Mouse (Mus musculus): ENCODE results near the gene Unc80. TPM values are rescaled to one million over a fixed set of nuclear protein-coding genes. Genes with fewer than 3 reads are reported as not detected.

Gene Unc80
- polyA plus RNA-seq (2012; rRNA removed), result 0.22 and 0.41 TPM in 2 replicates

GRCm38 (mm10) chr1:66467821-66468703 lies at the start of gene Unc80:
Gene Unc80 (plus strand): TSS chr1:66468367.

GRCm38 (mm10) chr1:66700693-66701575 lies 232.8 kb downstream of the Unc80 start, which contains the start of gene Rpe:
Gene Rpe (plus strand): TSS chr1:66700831.

Other genes starting within 250 kb of the Unc80 start
- 11.0 and 11.1 TPM in 2 replicates for gene Rpe, start 232.5 kb downstream of the Unc80 start, polyA plus RNA-seq (2012; rRNA removed)

All from colon, adult 2 months (tissue).